Mouse (Mus musculus): ENCODE data around the gene U90926. TPM values are rescaled to one million over a fixed set of nuclear protein-coding genes. Genes with fewer than 3 reads are reported as not detected.

Gene U90926
- polyA plus RNA-seq, 1 experiment from 2014 or later, result not detected

DNA sequence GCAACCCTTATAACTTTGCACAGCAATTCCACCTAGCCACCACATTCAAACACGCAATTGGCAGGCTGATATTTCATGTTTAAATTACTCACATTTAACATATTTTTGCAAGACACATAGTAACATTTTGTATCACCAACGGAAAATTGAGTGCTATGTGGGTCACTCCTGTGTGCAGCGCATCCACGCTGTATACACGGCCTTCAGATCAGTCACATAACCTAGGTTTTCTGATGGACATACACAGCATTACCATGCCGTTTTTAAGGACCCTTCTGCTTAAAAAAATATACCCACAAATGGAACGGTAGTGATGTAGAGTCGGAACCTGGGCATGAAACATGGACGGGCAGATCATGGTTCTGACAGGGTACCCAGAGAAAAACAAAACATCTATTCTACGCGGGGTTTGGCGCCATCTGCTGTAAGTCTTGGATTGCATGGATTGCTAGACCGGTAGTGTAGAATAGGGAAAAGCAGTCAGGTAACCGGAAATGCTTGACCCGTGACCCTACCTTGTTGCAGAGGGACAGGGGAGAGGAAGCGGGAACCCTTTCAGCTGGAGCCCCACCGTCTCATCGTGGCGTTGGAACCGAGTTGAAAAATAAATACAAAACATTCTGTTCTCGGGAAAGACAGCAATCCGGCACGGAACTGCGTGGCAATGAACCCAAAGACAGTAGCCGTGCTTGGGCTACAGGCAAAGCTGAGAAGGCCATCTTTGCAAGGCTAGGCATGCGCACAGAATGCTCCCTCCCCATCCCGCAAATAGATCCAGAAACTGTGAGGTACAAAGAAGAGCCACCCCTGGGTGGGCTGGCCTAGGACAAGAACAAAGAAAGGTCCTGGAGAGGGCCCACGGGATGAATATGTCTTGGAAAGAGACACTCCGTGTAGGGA, 24.4 kb upstream of the U90926 start:
- Histone ChIP-seq H3K4me2 (peak overlapping the region; percentile 29), H3K27me3 (no peaks in the 10 kb centered on the region), H3K4me1 (no peaks in the 10 kb centered on the region; the same call in 1 of the 2 replicates), H3K9ac (no peak overlapping the region), H3K36me3 (no peaks in the 10 kb centered on the region), H3K9me3 (no peaks in the 10 kb centered on the region), H3K4me3 (no peak overlapping the region), H3K27ac (no peak overlapping the region)
- 34% methylated on average over 29 of the region's 29 CpGs for WGBS
- no peak for ATAC-seq (ENCODE audit: borderline replicate concordance, extremely low read depth, low FRiP score, low TSS enrichment)

DNA sequence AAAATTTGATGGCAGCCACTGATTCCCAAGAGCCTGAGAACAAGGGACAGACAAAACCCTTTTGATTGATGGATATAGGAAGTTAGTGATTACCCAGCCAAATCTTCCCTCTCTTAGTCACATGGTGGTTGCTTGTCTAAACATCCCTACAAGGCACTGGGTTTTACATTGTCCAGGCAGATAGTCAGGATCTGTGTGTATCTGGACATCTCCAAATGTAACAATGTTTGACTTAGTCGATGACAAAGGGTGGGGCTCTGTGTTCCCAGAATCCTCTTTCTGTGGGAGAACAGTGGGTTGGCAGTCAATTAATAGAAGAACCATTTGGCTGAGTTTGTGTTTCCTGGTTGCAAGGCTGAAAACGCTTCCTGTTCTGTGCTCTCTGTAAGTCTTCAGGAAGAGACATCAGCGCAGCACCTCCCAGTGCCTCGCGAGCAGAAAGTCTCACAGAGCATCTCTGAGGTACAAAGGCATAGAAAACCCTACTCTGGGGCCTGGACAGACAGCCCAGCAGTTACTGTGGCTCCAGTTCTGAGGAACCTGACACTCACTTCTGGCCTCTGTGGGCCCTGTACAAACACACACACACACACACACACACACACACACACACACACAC, 19.8 kb upstream of the U90926 start:
- ATAC-seq (ENCODE audit: borderline replicate concordance, extremely low read depth, low FRiP score, low TSS enrichment), result no peak
- Histone ChIP-seq H3K4me3 (no peak overlapping the region), H3K27ac (no peak overlapping the region), H3K9ac (no peak overlapping the region), H3K4me1 (no peaks in the 10 kb centered on the region; the same call in 1 of the 2 replicates), H3K27me3 (no peaks in the 10 kb centered on the region), H3K9me3 (no peaks in the 10 kb centered on the region), H3K36me3 (no peaks in the 10 kb centered on the region), H3K4me2 (no peak overlapping the region)
- whole genome bisulfite sequencing, result 36% methylated on average over 5 of the region's 5 CpGs

- 80% methylated on average over 4 of the region's 4 CpGs for WGBS
- Histone ChIP-seq H3K27ac (no peak overlapping the region), H3K9me3 (no peaks in the 10 kb centered on the region), H3K36me3 (no peaks in the 10 kb centered on the region), H3K27me3 (no peaks in the 10 kb centered on the region), H3K4me1 (no peaks in the 10 kb centered on the region; the same call in 1 of the 2 replicates), H3K4me3 (no peak overlapping the region), H3K9ac (no peak overlapping the region), H3K4me2 (no peak overlapping the region)
- ATAC-seq (ENCODE audit: borderline replicate concordance, extremely low read depth, low FRiP score, low TSS enrichment), result no peak
Measured at GRCm38 (mm10) chr5:92233366-92233765, 18.2 kb upstream of the U90926 start.

GRCm38 (mm10) chr5:92231836-92232235, 16.6 kb upstream of the U90926 start:
- Histone ChIP-seq H3K36me3 (no peaks in the 10 kb centered on the region), H3K4me3 (no peak overlapping the region), H3K27me3 (no peaks in the 10 kb centered on the region), H3K4me1 (no peaks in the 10 kb centered on the region; the same call in 1 of the 2 replicates), H3K27ac (no peak overlapping the region), H3K9me3 (no peaks in the 10 kb centered on the region), H3K9ac (no peak overlapping the region), H3K4me2 (no peak overlapping the region)
- no peak for ATAC-seq (ENCODE audit: borderline replicate concordance, extremely low read depth, low FRiP score, low TSS enrichment)
- WGBS, result 63% methylated on average over 10 of the region's 10 CpGs

DNA sequence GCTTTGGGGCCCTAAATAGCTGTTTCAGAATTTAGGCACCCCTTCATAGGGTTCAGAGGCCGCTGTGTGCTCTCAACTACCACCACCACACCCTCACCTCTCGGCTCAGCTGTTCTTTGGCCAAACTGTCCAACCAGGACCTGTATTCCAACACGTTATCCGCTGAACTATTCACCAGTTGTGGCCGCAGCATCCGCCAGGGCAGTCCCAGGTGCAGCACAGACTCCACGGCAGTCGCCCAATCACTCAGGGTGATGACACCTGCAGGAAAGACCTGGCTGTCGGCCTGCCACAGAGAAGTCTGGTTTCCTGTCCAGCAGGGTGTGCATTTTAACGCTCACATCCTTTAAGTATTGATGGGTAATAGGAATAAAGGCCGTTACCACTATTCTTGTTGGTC, 15.1 kb upstream of the U90926 start:
- Histone ChIP-seq H3K4me2 (no peak overlapping the region), H3K36me3 (no peaks in the 10 kb centered on the region), H3K4me3 (no peak overlapping the region), H3K9ac (no peak overlapping the region), H3K9me3 (no peaks in the 10 kb centered on the region), H3K27me3 (no peaks in the 10 kb centered on the region), H3K4me1 (no peaks in the 10 kb centered on the region; the same call in 1 of the 2 replicates), H3K27ac (no peak overlapping the region)
- WGBS, result 74% methylated on average over 11 of the region's 11 CpGs
- ATAC-seq (ENCODE audit: borderline replicate concordance, extremely low read depth, low FRiP score, low TSS enrichment), result no peak

DNA sequence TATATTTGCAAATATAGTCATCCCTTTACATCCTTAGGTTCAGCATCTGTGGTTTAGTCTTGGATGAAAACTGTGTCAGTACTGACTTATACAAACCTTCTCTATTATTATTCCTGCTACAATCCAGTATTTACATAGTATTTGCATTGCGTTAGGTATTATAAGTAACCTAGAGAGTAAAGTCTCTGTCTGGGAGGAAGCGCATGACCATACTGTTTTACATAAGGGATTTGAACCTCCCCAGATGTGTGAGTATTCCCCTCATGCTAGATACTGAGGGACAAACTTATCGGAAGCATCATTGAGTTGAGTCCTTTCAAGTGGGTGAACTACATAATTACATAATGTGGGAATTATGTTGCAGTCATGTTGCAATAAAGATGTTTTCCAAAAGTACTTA, 14.3 kb upstream of the U90926 start:
- Histone ChIP-seq H3K4me2 (no peak overlapping the region), H3K27ac (no peak overlapping the region), H3K36me3 (no peaks in the 10 kb centered on the region), H3K4me1 (no peaks in the 10 kb centered on the region), H3K9me3 (no peaks in the 10 kb centered on the region), H3K27me3 (no peaks in the 10 kb centered on the region), H3K9ac (no peak overlapping the region), H3K4me3 (no peak overlapping the region)
- no peak for ATAC-seq (ENCODE audit: borderline replicate concordance, extremely low read depth, low FRiP score, low TSS enrichment)
- WGBS, result 92% methylated on average over 3 of the region's 3 CpGs

DNA sequence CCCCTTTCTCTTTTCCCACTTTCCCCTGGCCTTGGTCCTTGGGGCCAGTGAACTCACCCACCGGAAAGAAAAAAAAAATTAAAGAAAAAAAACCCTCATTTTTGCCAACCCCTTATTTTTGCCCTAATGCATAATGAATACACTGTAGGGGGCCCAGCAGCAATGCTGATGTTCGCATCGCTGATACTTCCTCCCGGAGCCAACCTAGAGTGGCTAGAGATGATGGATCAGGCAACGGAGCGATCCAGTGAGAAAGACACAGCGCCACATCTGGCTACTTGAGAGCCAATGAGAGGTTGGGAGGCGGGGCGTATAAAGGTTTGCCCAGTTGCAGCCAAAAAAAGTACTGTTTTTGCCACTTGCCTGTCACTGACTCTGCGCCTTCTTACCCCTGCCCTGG, 13.6 kb upstream of the U90926 start:
- H3K4me3 ChIP-seq, result no peak overlapping the region
- no peaks in the 10 kb centered on the region for H3K9me3 ChIP-seq
- ATAC-seq (ENCODE audit: borderline replicate concordance, extremely low read depth, low FRiP score, low TSS enrichment), result no peak
- H3K27ac ChIP-seq, result no peak overlapping the region
- H3K4me1 ChIP-seq, result no peaks in the 10 kb centered on the region
- no peak overlapping the region for H3K4me2 ChIP-seq
- no peaks in the 10 kb centered on the region for H3K27me3 ChIP-seq
- H3K36me3 ChIP-seq, result no peaks in the 10 kb centered on the region
- no peak overlapping the region for H3K9ac ChIP-seq
- WGBS, result 29% methylated on average over 10 of the region's 10 CpGs

DNA sequence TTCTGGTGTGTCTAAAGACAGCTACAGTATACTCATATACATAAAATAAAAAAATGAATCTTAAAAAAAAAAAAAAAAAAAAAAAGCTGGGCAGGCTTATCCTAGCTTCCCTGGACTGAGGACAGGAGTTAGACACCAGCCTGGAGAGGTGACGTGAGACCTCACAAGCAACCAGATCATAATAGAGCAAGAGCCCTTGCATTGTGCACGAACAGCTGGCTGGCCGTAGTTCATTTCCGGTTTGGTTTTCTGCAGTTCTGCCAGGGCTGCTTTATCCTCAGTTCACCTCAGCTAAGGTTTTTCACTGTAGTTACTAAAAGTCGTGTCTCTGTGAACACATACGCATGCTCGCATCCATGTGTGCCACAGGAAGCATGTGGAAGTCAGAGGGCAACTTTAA, 12.6 kb upstream of the U90926 start:
- Histone ChIP-seq H3K27ac (no peak overlapping the region), H3K27me3 (no peaks in the 10 kb centered on the region), H3K4me2 (no peak overlapping the region), H3K36me3 (no peaks in the 10 kb centered on the region), H3K4me1 (no peaks in the 10 kb centered on the region), H3K9me3 (no peaks in the 10 kb centered on the region), H3K4me3 (no peak overlapping the region), H3K9ac (no peak overlapping the region)
- no peak for ATAC-seq (ENCODE audit: borderline replicate concordance, extremely low read depth, low FRiP score, low TSS enrichment)
- WGBS, result 70% methylated on average over 7 of the region's 7 CpGs

- Histone ChIP-seq H3K36me3 (no peaks in the 10 kb centered on the region), H3K27me3 (no peaks in the 10 kb centered on the region), H3K9ac (no peak overlapping the region), H3K4me2 (no peak overlapping the region), H3K27ac (no peak overlapping the region), H3K4me1 (no peaks in the 10 kb centered on the region), H3K9me3 (no peaks in the 10 kb centered on the region), H3K4me3 (no peak overlapping the region)
- ATAC-seq (ENCODE audit: borderline replicate concordance, extremely low read depth, low FRiP score, low TSS enrichment), result no peak
- 75% methylated on average over 8 of the region's 8 CpGs for WGBS
Measured at GRCm38 (mm10) chr5:92220287-92220902, 5.2 kb upstream of the U90926 start.

- WGBS, result 62% methylated on average over 6 of the region's 6 CpGs
- Histone ChIP-seq H3K27ac (no peak overlapping the region), H3K4me3 (no peak overlapping the region), H3K4me1 (no peaks in the 10 kb centered on the region), H3K9me3 (no peaks in the 10 kb centered on the region), H3K27me3 (no peaks in the 10 kb centered on the region), H3K36me3 (no peaks in the 10 kb centered on the region), H3K4me2 (no peak overlapping the region), H3K9ac (no peak overlapping the region)
- ATAC-seq (ENCODE audit: borderline replicate concordance, extremely low read depth, low FRiP score, low TSS enrichment), result no peak
Measured at GRCm38 (mm10) chr5:92219826-92220225, 4.6 kb upstream of the U90926 start.

GRCm38 (mm10) chr5:92218915-92219793, 3.9 kb upstream of the U90926 start:
- Histone ChIP-seq H3K9ac (no peak overlapping the region), H3K36me3 (no peaks in the 10 kb centered on the region), H3K4me3 (no peak overlapping the region), H3K27ac (no peak overlapping the region), H3K4me2 (no peak overlapping the region), H3K9me3 (no peaks in the 10 kb centered on the region), H3K4me1 (no peaks in the 10 kb centered on the region), H3K27me3 (no peaks in the 10 kb centered on the region)
- WGBS, result 57% methylated on average over 17 of the region's 17 CpGs
- no peak for ATAC-seq (ENCODE audit: borderline replicate concordance, extremely low read depth, low FRiP score, low TSS enrichment)

All from lung, embryonic 15.5 days (tissue).